Mouse (Mus musculus): ENCODE results near the gene Rap2a.

- TF ChIP-seq POLR2A (IDR thresholded peaks at IDR 0.05; ENCODE audit: insufficient read depth, low read depth, low read length): no peak
- no peak for TF ChIP-seq CTCF (IDR thresholded peaks at IDR 0.05)
These were observed 26.8 kb downstream of the Rap2a start for GRCm38 (mm10) chr14:120504928-120505461.
